Mouse (Mus musculus): ENCODE data around the gene Tead3.
A peak's percentile ranks its signal among the peaks of the same experiment; 100 is the strongest.

Tead3 gene

DNA sequence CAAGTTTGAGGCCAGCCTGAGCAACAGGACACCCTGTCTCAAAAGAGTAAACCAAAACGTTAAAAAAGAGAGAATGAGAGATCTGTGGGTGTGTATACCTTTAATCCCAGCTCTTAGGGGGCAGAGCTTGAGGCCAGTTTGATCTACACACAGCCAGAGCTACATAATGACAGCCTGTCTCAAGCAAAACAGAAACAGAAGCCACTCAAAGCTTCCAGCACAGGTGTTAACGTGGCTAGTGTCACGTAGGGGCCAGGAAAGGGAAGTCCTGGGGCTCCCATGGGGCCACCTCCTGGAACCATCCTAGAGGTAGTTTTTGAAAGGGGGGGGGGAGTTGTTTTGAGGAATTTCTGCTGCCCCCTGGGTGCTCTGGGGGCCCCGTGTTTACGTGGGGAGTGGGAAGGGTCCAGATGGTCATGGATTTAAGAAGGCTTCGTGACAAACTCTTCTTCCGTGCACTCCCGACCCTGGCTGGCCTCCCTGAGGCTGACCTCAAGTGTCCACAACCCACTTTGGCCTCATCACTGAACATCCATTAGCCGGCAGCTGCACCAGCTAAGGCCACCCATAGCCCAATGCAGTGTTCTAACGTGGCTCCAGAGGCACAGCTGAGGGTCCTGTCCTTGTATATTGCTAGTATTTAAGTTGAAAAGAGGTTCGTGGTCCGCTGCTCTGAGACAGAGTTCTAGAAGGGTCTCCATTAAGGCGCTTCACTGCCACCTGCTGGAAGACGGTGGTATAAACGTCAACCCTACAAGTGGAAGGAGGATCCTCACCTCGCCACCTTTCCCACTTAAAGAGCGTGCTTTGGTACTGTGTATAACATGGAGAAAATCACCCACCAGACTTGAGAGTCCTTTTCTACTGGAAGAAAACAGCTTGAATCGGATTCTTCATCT, 42.1 kb downstream of the Tead3 start:
- peak; percentile 64 for DNase-seq (ENCODE audit: inconsistent ontology term)

DNA sequence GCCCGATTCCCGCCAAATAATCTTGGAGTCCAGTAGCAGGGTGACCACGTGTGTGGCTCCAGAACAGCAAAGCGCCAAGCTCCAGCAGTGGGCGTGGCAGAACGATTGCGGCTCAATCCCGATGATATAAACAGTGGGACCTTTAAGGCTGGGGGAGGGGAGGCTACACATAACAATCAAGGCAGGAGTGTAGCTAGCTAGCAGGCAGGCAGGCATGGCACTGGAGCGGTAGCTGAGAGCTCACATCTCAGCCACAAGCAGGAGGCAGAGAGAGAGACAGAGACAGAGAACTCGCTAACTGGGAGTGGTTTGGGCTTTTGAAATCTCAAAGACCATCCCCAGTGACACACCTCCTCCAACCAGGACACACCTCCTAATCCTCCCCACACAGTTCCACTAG, 45.4 kb downstream of the Tead3 start:
- no peak for DNase-seq (ENCODE audit: inconsistent ontology term)

DNA sequence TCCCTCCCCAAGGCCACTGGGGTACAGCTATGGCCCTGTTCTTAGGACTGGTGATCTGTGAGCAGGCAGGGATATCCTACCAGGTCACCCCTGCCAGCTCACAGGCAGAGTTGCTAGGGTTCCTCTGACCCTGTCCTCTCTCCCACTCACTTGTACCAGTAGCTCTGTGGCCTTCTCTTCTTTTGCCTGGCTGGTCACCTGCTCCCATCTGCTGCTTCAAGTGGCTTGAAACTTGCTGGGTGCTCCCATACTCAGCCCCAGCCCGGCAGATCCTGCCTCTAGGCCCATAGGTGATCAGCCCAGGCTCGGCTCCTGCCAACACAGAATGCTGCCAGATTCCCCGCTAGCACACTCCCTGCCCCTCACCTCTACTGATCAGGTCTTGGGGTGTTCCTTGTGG, 49.8 kb downstream of the Tead3 start:
- DNase-seq (ENCODE audit: inconsistent ontology term) = no peak

DNA sequence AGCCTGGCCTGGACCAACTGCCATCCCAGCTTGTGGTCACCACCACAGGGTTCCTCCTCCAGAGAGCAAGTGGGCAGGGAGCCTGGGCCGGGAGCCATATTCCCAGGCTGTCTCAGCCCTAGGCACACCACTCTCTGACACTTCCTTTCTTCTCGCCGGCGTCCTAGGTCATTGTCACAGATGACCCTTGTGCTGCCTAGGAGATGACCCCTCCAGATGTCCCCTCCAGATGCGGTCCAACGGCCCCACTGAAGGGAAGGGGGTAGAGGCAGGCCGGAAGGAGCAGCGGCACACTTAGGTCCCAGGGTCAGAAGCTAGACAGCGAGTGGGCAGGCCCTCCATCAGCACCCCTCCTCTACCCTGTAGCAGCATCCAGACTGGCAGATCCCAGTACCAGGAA, 50.3 kb downstream of the Tead3 start:
- DNase-seq (ENCODE audit: inconsistent ontology term) = peak; percentile 43

DNA sequence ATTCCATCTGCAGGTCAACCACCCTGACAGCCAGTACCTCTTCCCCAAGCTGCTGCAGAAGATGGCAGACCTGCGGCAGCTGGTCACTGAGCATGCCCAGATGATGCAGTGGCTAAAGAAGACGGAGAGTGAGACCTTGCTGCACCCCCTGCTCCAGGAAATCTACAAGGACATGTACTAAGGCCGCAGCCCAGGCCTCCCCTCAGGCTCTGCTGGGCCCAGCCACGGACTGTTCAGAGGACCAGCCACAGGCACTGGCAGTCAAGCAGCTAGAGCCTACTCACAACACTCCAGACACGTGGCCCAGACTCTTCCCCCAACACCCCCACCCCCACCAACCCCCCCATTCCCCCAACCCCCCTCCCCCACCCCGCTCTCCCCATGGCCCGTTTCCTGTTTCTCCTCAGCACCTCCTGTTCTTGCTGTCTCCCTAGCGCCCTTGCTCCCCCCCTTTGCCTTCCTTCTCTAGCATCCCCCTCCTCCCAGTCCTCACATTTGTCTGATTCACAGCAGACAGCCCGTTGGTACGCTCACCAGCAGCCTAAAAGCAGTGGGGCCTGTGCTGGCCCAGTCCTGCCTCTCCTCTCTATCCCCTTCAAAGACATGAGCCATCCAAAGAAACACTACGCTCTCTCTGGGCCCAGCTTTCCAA, 50.8 kb downstream of the Tead3 start:
- no peak for DNase-seq (ENCODE audit: inconsistent ontology term)

DNA sequence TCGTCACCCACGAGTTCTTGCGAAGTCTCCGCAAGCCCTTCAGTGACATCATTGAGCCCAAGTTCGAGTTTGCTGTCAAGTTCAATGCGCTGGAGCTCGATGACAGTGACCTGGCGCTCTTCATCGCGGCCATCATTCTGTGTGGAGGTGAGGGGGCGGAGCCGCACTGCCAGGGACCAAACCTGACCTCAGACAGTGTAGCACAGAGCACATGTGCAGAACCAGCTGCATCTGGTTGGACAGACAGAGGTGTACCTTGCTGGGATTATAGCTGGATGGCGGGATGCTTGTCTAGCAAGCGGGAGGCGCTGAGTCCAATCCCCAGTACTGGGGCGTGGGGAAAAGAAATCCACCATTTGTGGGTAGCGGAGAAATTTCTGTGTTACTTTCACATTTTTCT, 51.7 kb downstream of the Tead3 start:
- no peak for DNase-seq (ENCODE audit: inconsistent ontology term)

DNA sequence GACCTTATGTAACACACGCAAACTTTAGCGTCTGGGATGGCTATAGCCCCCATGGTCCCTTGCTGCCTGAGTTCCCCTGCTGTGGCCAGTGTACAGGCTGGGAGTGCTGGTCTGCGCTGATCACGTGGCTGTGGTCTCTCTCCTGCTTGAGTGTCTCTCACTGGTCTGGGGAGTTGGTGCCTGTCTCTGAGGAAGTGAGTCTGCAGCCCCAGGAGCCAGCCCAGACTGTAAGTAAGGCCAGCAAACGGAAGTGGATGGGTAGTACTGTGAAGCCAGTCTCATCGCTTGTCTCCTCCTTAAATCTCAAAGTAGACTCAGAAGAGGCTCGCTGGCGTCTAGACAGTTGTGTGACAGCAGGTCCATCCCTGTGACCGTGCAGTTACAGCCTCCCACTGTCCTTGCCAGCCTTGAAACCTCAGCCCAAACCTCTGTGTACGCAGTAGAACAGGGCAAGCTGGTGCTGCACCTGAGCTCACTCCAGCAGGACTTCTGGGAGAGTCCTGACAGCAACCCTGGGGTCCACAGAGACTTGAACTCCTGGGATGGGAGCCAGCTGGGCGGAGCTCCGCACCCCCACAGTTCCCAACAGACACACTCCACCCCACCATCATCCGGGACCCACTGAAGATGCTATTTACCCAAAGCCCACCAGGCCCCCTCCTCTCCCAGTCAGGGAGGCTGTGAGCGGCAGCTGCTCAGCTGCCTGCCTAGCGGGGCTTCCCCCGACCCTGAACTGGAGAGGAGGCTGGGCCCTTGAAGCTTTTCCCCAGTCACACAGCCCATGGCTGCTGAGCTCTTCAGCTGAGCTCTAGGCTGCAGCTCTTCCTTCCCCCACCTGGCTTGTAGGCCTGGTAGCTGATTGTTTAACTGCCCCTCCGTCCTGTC, 55.9 kb downstream of the Tead3 start:
- no peak for DNase-seq (ENCODE audit: inconsistent ontology term)

DNA sequence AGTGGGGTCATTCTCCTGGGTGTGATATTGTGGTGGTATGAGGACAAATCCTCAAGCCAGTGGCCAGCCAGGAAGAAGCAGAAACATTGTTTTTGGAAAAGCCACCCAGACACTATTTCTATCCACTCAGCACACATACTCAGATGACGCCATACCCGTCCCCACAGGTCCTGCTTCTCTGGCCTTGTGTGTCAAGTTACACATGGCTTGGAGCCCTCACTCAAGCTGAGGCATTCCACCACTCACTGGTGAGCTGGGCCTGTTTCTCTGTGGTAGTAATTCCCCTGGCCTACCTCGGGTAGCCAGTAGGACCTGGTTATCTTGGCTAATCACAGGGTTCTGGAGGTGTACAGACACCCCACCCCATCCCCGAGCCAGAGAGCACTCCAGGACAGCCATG, 56.9 kb downstream of the Tead3 start:
- DNase-seq (ENCODE audit: inconsistent ontology term) = no peak

DNA sequence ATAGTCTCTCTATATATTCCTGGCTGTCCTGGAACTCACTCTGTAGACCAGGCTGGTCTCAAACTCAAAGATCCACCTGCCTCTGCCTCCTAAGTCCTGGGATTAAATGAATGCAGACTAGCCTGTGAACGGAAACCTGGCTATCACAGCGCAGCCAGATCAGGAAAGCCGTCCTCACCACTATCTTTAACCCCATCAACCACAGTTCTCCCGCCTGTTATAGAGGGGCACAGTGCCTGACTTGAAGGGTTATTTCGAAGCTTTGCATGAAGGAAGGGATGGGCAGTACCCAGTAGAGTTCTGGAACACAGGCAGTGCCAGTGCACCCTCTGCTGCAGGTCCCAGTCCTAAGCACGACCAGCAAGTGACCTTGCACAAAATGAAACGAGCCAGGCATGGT, 59.3 kb downstream of the Tead3 start:
- DNase-seq (ENCODE audit: inconsistent ontology term) = no peak

DNA sequence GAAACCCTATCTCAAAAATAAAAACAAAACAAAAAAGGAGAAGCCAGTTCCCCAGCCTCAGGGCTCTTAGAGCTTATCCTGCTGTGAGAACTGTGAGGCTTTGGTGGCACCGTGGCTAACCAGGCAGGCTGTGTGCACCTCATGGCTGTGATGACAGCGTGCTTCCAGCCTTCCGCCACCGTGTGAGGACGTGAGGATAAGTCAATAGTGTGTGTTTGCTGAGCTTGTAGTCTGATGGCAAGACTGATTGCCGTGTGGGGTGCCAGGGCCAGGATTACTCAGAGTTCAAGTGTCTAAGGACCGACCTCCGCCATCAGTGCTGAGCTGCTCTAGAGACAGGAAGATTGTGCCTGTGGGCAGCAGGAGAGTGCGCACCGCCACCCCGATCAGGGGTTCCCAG, 59.9 kb downstream of the Tead3 start:
- DNase-seq (ENCODE audit: inconsistent ontology term) = no peak

DNA sequence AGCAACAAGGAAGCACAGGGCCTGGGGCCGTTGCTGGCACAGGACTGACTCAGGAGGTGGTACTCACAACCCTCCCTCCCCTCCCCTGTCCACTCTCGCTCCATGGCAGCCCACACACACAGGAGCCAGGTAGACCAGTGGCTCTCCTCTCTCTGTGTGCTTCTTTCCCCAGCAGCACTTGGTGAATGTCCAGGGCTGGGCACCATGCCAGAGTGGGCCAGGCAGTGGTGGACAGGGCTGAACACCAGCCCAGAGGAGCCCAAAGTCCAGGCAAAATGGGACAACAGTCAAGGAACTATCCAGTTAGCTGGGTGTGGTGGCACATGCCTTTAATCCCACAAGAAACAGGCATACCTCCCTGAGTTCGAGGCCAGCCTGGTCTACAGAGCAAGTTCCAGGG, 60.4 kb downstream of the Tead3 start:
- DNase-seq (ENCODE audit: inconsistent ontology term) = peak; percentile 66

DNA sequence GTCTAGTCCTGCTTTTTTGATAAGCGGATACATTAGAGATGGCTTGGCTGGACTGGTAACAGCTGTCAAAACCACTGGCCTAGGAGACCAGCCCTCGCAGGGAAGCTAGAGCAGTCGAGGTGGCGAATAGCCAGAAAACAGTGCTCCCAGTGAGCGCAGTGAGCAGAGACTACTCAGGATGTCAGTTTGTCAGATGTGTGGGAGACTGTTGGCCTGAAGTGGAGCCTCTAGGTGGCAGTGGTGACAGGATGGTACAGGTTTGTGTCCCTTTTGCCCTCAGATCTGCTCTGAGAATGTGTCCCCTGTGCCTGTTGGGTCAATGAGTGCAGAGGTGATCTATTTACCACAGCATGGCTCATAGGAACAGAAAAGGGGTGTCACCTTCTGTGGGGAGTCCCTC, 62.6 kb downstream of the Tead3 start:
- no peak for DNase-seq (ENCODE audit: inconsistent ontology term)

DNA sequence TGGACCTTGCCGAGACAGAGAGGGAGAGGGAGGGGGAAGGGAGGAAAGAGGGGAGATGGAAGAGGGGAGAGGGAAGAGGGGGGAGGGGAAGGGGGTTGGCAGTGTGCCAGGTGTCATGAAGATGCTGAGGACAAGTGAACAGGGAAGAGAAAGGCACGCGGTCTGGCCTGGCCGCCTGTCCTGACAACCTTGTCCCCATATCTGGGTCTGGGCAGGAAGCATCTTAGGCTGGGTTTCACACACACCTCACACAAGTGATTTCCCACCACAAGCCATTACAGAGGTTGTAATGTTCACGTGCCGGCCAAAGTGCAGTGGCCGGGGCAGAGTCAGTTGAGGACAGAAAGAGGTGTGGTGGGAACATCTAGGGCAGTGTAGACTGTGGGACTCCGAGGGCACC, 63.0 kb downstream of the Tead3 start:
- no peak for DNase-seq (ENCODE audit: inconsistent ontology term)

DNA sequence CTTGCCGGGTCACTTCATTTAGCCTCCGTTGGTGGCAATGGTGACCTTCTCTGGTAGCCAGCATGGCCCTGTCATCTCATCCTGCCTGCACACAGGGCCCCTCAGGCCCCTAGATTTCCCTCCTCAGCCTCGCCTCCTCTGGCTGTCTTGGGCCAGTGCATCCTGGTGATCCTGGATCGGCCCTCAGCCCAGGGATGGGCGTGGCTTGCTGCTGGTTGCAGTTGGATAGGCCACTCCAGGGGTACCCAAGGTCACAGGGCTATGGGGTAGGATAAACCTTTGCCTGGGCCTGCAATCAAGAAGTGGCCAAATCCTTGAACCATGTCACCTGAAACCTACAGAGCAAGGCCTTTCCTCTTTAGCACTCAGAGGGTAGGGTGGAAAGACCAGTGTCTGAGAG, 63.7 kb downstream of the Tead3 start:
- DNase-seq (ENCODE audit: inconsistent ontology term) = no peak

DNA sequence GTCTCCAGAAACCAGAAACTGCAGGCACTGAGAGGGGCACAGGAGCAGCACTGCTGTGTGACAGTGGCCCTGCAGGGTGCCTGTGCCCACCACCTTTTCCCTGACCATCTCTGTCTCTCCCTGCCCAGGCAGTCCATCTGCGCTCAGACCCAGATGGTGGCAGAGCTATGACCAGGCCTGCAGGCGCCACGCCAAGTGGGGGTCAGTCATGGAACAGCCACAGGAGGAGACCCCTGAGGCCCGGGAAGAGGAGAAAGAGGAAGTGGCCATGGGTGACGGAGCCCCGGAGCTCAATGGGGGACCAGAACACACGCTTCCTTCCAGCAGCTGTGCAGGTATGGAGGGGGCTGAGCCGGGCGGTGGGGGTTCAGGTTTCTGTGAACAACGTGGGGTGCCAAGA, 64.5 kb downstream of the Tead3 start:
- no peak for DNase-seq (ENCODE audit: inconsistent ontology term)

DNA sequence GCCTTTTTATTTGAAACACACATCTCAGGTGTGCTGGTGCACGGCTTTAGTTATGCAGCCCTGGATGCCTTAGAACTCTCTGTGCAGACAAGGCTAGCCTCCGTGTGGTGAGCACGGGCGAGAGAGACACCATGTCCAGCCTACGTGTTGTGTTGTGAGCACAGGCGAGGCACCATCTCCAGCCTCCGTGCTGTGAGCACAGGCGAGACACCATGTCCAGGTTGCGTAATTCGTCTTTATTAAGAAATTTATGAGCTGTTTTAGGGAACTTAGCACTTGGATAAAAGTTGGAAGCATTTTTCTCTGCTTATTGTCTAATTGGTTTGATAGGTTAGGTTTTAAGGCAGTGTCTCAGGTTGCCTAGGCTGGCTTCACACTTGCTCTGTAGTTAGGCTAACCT, 67.4 kb downstream of the Tead3 start:
- no peak for DNase-seq (ENCODE audit: inconsistent ontology term)

DNA sequence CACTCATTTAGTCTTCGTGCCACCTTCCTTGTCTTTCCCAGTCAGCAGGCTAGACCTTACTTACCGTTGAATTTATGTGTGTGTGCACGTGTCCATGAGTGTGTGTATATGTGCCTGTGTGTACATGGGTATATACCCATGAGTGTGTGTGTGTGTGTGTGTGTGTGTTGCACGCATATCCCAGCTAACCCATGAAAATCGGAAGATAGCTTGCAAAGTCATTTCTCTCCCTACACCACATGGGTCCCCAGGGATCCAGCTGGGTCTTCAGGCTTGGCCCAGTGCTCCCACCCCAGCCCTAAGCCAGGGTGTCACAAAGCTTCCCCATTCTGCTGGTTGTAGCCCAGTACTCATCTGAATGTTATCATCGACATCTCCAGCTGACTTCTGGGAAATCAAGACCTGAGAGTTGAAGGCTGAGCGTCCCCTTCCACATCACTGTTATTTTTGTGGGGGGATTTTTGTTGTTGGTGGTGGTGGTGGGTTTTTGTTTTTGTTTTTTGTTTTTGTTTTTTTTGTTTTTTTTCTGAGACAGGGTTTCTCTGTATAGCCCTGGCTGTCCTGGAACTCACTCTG, 68.7 kb downstream of the Tead3 start:
- DNase-seq (ENCODE audit: inconsistent ontology term) = no peak

Measured in Muller cell, postnatal 12 days (primary cell).